Mouse (Mus musculus): ENCODE measurements around the gene Gm10972. TPM values are rescaled to one million over a fixed set of nuclear protein-coding genes. Genes with fewer than 3 reads are reported as not detected.
"Not testable (repeated sequence)": the region's sequence is repeated elsewhere in the genome, so short reads cannot be mapped to it uniquely, and the experiment has no call there.

Gm10972 gene
- polyA plus RNA-seq, 1 experiment, result not detected

DNA sequence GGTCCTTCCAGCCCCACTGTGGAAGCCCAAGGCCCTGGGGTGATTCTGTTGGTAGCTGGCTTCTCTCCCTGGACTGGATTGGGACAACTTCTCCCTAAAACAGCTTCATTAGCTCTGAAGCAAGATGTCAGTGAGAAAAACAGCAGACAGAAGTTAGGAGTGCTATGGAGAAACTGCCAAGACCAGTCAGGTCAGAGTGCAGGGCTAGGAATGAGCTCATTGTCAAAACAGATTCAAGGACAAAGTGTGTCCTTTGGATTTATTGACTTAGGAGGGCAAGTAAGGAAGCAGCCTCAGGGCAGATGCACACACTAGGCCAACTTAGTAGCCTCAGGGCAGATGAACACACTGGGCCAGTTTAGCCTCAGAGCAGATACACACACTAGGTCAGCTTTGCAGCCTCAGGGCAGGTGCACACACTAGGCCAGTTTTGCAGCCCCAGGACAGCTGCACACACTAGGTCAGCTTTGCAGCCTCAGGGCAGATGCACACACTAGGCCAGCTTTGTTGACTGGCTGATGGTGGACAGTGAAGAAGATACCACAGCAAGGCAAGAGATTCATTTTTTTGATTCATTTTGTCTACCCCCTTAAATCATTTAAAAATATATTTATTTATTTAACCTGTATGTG lies 47.8 kb downstream of the Gm10972 start:
- H3K27me3 ChIP-seq (replicated peaks), result peaks cover 2% of the 10 kb centered on the region
- H3K36me3 ChIP-seq (replicated peaks; ENCODE audit: low read length), result no peaks in the 10 kb centered on the region
- H3K4me1 ChIP-seq, result peaks cover 28% of the 10 kb centered on the region
- no peak overlapping the region for H3K4me3 ChIP-seq (replicated peaks)
- H3K9me3 ChIP-seq, result no peaks in the 10 kb centered on the region
- no peak for TF ChIP-seq GATA1 (IDR thresholded peaks at IDR 0.05; ENCODE audit: borderline replicate concordance, low read length)
- TF ChIP-seq FLI1 (IDR thresholded peaks at IDR 0.05; ENCODE audit: low read length), result no peak

DNA sequence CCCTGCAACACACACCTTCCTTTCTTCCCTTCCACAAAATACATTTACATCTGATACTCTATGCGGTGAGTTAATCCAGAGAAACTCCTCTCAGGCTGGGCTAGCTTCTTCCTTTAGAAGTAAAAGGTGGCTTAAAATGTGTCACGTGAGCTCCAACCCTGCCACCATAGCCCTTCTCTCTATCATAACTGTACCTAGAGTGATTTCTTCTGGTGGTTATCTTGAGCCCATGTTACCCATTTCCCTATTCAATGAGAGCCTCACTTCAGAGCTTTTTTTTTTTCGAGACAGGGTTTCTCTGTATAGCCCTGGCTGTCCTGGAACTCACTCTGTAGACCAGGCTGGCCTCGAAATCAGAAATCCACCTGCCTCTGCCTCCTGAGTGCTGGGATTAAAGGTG lies 48.8 kb downstream of the Gm10972 start:
- H3K9me3 ChIP-seq; H3K36me3 ChIP-seq (replicated peaks; ENCODE audit: low read length); H3K27me3 ChIP-seq (replicated peaks); H3K4me3 ChIP-seq (replicated peaks): not testable (repeated sequence)
- H3K4me1 ChIP-seq, result peaks cover 22% of the 10 kb centered on the region

Other genes with a start within 250 kb of the Gm10972 start
- gene Lingo4, start 244.6 kb upstream of the Gm10972 start, polyA plus RNA-seq (2012; ENCODE audit: insufficient read depth, low replicate concordance), result not detected in 2 replicates
- 2.8 TPM in 1 of 2 replicates, not detected in the other for gene Tdrkh, start 229.8 kb upstream of the Gm10972 start, polyA plus RNA-seq (2012; ENCODE audit: insufficient read depth, low replicate concordance)
- gene Mrpl9, start 199.8 kb upstream of the Gm10972 start, polyA plus RNA-seq (2012; ENCODE audit: insufficient read depth, low replicate concordance), result 13.3 and 35.2 TPM in 2 replicates
- gene Oaz3, start 199.2 kb upstream of the Gm10972 start, polyA plus RNA-seq (2012; ENCODE audit: insufficient read depth, low replicate concordance), result 0.28 and 3.2 TPM in 2 replicates
- not detected in 2 replicates for gene Celf3, start 164.8 kb upstream of the Gm10972 start, polyA plus RNA-seq (2012; ENCODE audit: insufficient read depth, low replicate concordance)
- gene Riiad1, start 162.8 kb upstream of the Gm10972 start, polyA plus RNA-seq (2012; ENCODE audit: insufficient read depth, low replicate concordance), result not detected in 2 replicates
- gene Snx27, start 60.4 kb upstream of the Gm10972 start, polyA plus RNA-seq (2012; ENCODE audit: insufficient read depth, low replicate concordance), result 0.77 and 2.3 TPM in 2 replicates
- 1.8 and 6.8 TPM in 2 replicates for gene Tuft1, start 15.8 kb downstream of the Gm10972 start, polyA plus RNA-seq (2012; ENCODE audit: insufficient read depth, low replicate concordance)
- gene Selenbp2, start 50.4 kb downstream of the Gm10972 start, polyA plus RNA-seq (2012; ENCODE audit: insufficient read depth, low replicate concordance), result 0.23 TPM in 1 of 2 replicates, not detected in the other
- 0.20 TPM in 1 of 2 replicates, not detected in the other for gene Cgn, start 143.4 kb downstream of the Gm10972 start, polyA plus RNA-seq (2012; ENCODE audit: insufficient read depth, low replicate concordance)
- 18.3 and 29.1 TPM in 2 replicates for gene Pogz, start 194.5 kb downstream of the Gm10972 start, polyA plus RNA-seq (2012; ENCODE audit: insufficient read depth, low replicate concordance)
- 186 and 205 TPM in 2 replicates for gene Psmb4, start 243.8 kb downstream of the Gm10972 start, polyA plus RNA-seq (2012; ENCODE audit: insufficient read depth, low replicate concordance)

Measured in megakaryocyte, embryonic 14.5 days (primary cell).